Mouse (Mus musculus): ENCODE measurements around the gene Gnptg. TPM values are rescaled to one million over a fixed set of nuclear protein-coding genes. Genes with fewer than 3 reads are reported as not detected.
"Not testable (repeated sequence)": the region's sequence is repeated elsewhere in the genome, so short reads cannot be mapped to it uniquely, and the experiment has no call there.

Gnptg gene
- polyA plus RNA-seq, 1 experiment from 2014 or later: 114 TPM

DNA sequence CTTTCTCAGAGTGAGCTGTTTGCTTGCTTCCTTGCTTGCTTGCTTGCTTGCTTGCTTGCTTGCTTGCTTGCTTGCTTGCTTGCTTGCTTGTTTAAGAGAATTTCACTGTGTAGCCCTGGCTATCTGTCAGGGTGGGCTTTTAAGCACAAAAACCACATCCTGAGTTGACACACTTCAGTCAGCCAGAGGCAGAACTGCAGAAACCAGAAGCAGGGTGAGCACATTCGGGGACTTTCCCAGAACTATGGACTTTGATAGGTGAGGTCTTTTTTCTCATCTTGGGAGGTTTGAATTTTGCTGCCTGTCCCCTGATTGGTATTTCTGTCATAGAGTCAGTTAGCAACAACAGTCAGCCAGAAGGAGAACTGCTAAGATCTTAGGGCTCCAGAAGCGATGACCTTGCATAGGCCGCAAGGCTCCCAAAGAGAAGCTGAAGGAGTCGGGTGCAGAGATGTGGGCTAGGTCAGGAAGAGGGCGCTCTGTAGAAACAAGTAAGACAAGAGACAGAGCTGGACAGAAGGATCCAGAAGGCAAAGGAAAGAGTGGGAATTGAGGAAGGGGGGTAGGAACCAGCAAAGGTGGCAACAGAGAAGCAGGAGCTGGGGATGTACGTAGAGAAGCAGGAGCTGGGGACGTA is 15.2 kb downstream of the Gnptg start:
- ATAC-seq: no peak
- 88% methylated on average over 7 of the region's 7 CpGs for WGBS
- no peak overlapping the region for H3K4me2 ChIP-seq (ENCODE audit: low read length)
- H3K9me3 ChIP-seq (ENCODE audit: control insufficient read depth, low read length): no peaks in the 10 kb centered on the region
- no peak overlapping the region for H3K9ac ChIP-seq (ENCODE audit: low read depth, low read length)
- no peak overlapping the region for H3K27ac ChIP-seq (ENCODE audit: low read depth, low read length)
- no peak overlapping the region for H3K4me3 ChIP-seq (ENCODE audit: low read length)
- peaks cover 9% of the 10 kb centered on the region for H3K4me1 ChIP-seq (ENCODE audit: control insufficient read depth, insufficient read depth, low read depth, low read length)
- no peaks in the 10 kb centered on the region for H3K27me3 ChIP-seq (replicated peaks; ENCODE audit: control insufficient read depth, insufficient read depth, low read length)
- H3K36me3 ChIP-seq (ENCODE audit: control insufficient read depth, insufficient read depth, low read length): no peaks in the 10 kb centered on the region

DNA sequence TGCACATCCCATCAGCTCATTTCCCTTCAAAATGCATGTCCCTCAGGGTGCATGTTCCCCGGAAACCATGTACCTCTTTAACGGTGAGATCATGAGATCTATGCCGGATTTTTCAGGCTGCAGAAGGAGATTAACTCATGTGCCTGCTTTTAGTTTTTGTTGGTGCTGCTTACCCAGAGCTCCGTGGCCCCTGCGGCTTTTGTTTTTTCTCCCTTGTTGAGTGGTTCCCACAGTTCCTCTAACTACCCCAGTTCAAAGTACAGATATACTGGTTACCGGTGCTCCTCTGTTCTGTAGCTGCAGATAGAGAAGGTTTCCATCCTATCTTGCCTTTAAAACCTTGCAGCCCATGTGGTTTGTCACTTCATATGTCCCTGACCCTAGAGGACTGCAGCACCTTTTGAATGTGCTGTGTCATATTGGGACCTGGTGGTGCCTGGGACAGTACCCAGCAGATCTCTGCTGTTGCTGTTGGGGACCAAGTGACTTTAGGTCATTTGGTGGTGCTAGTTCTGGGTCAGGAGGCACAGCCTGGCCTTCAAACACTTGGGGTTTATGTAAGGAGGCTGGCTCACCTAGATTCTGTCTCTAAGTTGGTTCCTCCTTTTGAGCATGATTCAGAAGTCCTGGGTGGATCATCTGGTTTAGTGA is 16.8 kb downstream of the Gnptg start:
- WGBS: 42% methylated on average over 6 of the region's 6 CpGs
- no peaks in the 10 kb centered on the region for H3K27me3 ChIP-seq (replicated peaks; ENCODE audit: control insufficient read depth, insufficient read depth, low read length)
- no peak overlapping the region; the same call in none of the 2 replicates for H3K27ac ChIP-seq (ENCODE audit: low read depth, low read length)
- H3K36me3 ChIP-seq (ENCODE audit: control insufficient read depth, insufficient read depth, low read length): peaks cover 6% of the 10 kb centered on the region
- ATAC-seq: no peak
- H3K4me2 ChIP-seq (ENCODE audit: low read length): peak overlapping the region; percentile 47
- H3K4me3 ChIP-seq (ENCODE audit: low read length): peak overlapping the region; percentile 33
- H3K9me3 ChIP-seq (ENCODE audit: control insufficient read depth, low read length): no peaks in the 10 kb centered on the region
- H3K9ac ChIP-seq (ENCODE audit: low read depth, low read length): no peak overlapping the region
- H3K4me1 ChIP-seq (ENCODE audit: control insufficient read depth, insufficient read depth, low read depth, low read length): peaks cover 9% of the 10 kb centered on the region

DNA sequence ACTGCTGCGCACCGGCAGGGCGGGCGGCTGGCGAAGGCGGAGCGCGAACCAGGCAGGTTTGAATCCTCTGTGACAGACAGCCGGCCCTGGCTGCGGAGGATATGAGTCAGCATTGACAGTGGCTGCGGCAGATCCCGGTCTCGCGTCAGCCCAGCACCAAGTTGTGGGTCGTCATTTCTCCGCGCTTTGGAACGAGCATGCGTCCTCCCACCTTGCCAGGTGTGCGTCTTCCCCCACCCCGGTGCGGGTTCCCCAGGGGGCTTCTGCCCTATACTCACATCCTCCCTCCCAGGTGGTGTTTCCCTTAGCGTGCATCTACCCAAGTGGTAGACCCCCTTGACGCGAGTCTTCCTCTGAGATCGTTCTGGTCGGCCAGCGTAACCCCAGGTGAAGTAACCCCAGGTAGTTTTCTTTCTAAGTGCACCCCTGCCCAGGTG is 17.4 kb downstream of the Gnptg start:
- 18% methylated on average over 14 of the region's 28 CpGs for WGBS
- not testable (repeated sequence) for H3K9me3 ChIP-seq (ENCODE audit: control insufficient read depth, low read length); H3K27ac ChIP-seq (ENCODE audit: low read depth, low read length); H3K4me1 ChIP-seq (ENCODE audit: control insufficient read depth, insufficient read depth, low read depth, low read length); H3K27me3 ChIP-seq (replicated peaks; ENCODE audit: control insufficient read depth, insufficient read depth, low read length); H3K9ac ChIP-seq (ENCODE audit: low read depth, low read length); H3K36me3 ChIP-seq (ENCODE audit: control insufficient read depth, insufficient read depth, low read length)
- ATAC-seq: peak; percentile 92
- Histone ChIP-seq H3K4me2 (ENCODE audit: low read length) (peak overlapping the region; percentile 65), H3K4me3 (ENCODE audit: low read length) (peak overlapping the region; percentile 39)

DNA sequence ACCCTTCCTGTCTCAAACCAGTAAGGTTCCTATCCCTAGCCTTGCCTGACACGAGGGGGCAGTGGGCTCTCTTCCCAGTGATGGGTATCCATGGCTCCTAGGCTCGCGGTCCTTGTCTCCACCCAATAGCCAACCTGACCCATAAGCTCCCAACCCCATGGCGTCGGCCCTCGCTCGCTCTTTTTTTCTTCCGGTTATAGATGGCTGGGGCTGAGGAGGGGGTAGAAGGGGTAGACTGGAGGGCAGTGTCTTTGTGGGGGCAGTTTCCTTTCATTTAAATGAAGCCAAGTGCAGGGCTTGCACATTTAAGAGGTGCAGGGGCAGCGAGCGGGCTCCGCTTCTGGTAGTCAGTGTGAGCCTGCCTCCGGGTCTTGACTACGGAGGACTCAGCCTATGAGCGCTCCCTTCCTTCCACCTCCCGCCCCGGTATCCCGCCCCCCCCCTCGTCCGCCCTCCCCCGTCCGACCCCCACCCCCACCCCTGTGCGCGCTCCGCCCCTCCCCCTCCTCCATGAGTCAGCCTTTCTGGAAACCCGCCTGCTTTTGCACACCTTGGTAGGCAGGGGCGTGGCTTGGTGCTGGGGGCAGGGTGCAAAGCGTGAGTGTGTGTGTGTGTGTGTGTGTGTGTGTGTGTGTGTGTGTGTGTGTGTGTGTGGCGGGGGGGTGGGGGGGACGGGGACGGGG is 18.0 kb downstream of the Gnptg start:
- WGBS: under 1% methylated on average over 19 of the region's 30 CpGs
- Histone ChIP-seq H3K9me3 (ENCODE audit: control insufficient read depth, low read length) (no peaks in the 10 kb centered on the region), H3K4me3 (ENCODE audit: low read length) (peak overlapping the region; percentile 39)

DNA sequence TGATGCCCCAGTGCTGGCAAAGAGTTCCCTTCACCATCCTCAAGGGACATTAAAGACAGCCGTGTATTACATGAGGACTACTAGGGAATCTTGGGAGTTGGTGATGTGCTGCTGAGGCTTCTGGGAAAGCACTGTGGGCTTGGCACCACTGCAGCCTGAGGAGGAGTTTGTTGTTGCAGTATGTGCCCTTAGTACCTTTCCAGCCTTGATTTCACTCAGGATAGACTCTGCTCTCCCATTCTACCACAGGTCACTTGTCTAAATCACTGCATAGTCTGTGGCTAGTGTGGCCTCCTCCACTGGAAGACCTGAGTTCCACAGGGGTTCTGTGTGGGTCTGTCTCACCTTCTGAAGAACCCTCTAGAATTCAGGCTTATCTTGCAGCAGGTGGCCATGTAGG is 19.2 kb downstream of the Gnptg start:
- Histone ChIP-seq H3K27ac (ENCODE audit: low read depth, low read length) (no peak overlapping the region), H3K4me3 (ENCODE audit: low read length) (no peak overlapping the region), H3K27me3 (replicated peaks; ENCODE audit: control insufficient read depth, insufficient read depth, low read length) (no peaks in the 10 kb centered on the region), H3K36me3 (ENCODE audit: control insufficient read depth, insufficient read depth, low read length) (peaks cover 13% of the 10 kb centered on the region), H3K9ac (ENCODE audit: low read depth, low read length) (0 out of 2 replicates have a peak overlapping the region, but pooled peaks have one; percentile 8), H3K4me1 (ENCODE audit: control insufficient read depth, insufficient read depth, low read depth, low read length) (peaks cover 9% of the 10 kb centered on the region), H3K9me3 (ENCODE audit: control insufficient read depth, low read length) (no peaks in the 10 kb centered on the region), H3K4me2 (ENCODE audit: low read length) (no peak overlapping the region)
- ATAC-seq: no peak
- 84% methylated on average over 1 of the region's 1 CpGs for WGBS

More for the DNA sequence above, 18.0 kb downstream of the Gnptg start:
- peak overlapping the region; percentile 65 for H3K4me2 ChIP-seq (ENCODE audit: low read length)
- H3K9ac ChIP-seq (ENCODE audit: low read depth, low read length): peak overlapping the region; percentile 60
- peaks cover 13% of the 10 kb centered on the region for H3K36me3 ChIP-seq (ENCODE audit: control insufficient read depth, insufficient read depth, low read length)
- ATAC-seq: peak; percentile 82
- H3K4me1 ChIP-seq (ENCODE audit: control insufficient read depth, insufficient read depth, low read depth, low read length): peaks cover 9% of the 10 kb centered on the region
- no peaks in the 10 kb centered on the region for H3K27me3 ChIP-seq (replicated peaks; ENCODE audit: control insufficient read depth, insufficient read depth, low read length)
- H3K27ac ChIP-seq (ENCODE audit: low read depth, low read length): peak overlapping the region; percentile 66

DNA sequence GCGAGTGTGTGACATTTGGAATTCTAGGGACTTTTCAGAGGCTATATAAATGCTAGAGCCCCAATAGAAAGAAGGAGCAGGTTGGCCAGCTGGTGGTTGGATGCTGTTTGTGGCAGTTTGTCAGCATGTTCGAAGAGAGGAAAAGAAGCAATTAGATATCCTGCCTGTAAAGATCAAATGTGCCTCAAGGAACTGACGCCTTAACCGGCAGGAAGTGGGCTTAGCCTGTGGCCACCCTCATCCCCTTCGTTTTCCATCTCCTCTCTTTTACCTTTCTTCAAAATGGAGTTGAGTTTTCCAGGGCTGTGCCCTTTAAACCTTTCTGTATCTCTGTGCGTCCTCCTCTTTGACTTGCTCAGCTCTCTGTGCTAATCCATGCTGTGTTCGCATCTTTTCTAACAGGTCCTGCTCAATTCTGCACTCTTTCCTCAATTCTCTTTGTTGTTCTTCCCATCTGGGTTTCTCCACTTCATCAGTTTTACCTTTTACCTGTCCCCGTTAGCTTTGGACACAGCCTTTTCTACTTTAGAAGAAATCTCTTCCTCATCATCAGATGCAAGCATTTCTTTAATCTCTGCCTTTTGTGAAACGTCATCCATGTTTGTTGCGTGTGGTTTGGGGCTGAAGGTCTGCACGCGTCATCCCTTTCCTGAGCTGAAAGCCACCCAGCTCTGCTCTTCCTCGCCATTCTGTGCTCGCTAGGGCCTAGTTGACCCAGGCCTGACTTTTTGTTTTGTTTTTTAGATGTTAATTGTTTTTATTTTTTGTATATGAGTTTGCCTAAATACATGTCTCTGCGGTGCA is 20.2 kb downstream of the Gnptg start:
- WGBS: 92% methylated on average over 15 of the region's 15 CpGs
- H3K36me3 ChIP-seq (ENCODE audit: control insufficient read depth, insufficient read depth, low read length): peaks cover 15% of the 10 kb centered on the region

DNA sequence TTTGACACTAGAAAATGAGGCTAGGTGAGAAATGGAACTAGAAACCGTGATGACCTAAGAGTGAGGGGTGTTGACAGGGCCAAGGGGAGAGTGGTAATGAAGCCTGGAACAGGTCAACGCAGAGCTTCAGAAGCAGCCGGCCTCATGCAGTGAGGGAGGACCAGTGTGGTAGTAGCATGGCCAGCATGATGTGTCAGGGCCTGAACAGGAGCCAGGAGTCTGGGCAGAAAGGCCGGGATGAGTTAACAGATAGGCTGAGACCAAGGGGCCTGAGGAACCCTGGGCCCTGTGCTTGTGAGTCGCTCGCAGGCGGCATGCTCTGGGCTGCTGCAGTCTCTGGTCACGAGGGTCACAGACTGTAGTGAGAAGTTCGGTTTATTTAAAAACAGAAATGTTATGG is 21.0 kb downstream of the Gnptg start:
- H3K4me2 ChIP-seq (ENCODE audit: low read length): no peak overlapping the region
- no peak overlapping the region for H3K9ac ChIP-seq (ENCODE audit: low read depth, low read length)
- H3K36me3 ChIP-seq (ENCODE audit: control insufficient read depth, insufficient read depth, low read length): peaks cover 20% of the 10 kb centered on the region
- H3K27ac ChIP-seq (ENCODE audit: low read depth, low read length): no peak overlapping the region
- no peaks in the 10 kb centered on the region for H3K9me3 ChIP-seq (ENCODE audit: control insufficient read depth, low read length)
- no peak for ATAC-seq
- 93% methylated on average over 9 of the region's 9 CpGs for WGBS
- no peak overlapping the region for H3K4me3 ChIP-seq (ENCODE audit: low read length)
- H3K4me1 ChIP-seq (ENCODE audit: control insufficient read depth, insufficient read depth, low read depth, low read length): peaks cover 9% of the 10 kb centered on the region
- no peaks in the 10 kb centered on the region for H3K27me3 ChIP-seq (replicated peaks; ENCODE audit: control insufficient read depth, insufficient read depth, low read length)

More for the DNA sequence above, 20.2 kb downstream of the Gnptg start:
- Histone ChIP-seq H3K9me3 (ENCODE audit: control insufficient read depth, low read length) (no peaks in the 10 kb centered on the region), H3K4me1 (ENCODE audit: control insufficient read depth, insufficient read depth, low read depth, low read length) (peaks cover 9% of the 10 kb centered on the region), H3K4me3 (ENCODE audit: low read length) (no peak overlapping the region), H3K4me2 (ENCODE audit: low read length) (no peak overlapping the region), H3K9ac (ENCODE audit: low read depth, low read length) (no peak overlapping the region), H3K27ac (ENCODE audit: low read depth, low read length) (no peak overlapping the region), H3K27me3 (replicated peaks; ENCODE audit: control insufficient read depth, insufficient read depth, low read length) (no peaks in the 10 kb centered on the region)
- no peak for ATAC-seq

GRCm38 (mm10) chr17:25215431-25215830 is 24.5 kb downstream of the Gnptg start:
- H3K9me3 ChIP-seq (ENCODE audit: control insufficient read depth, low read length): no peaks in the 10 kb centered on the region
- WGBS: 93% methylated on average over 3 of the region's 3 CpGs
- no peak overlapping the region for H3K27ac ChIP-seq (ENCODE audit: low read depth, low read length)
- peaks cover 36% of the 10 kb centered on the region for H3K36me3 ChIP-seq (ENCODE audit: control insufficient read depth, insufficient read depth, low read length)
- ATAC-seq: no peak
- H3K4me3 ChIP-seq (ENCODE audit: low read length): no peak overlapping the region
- no peaks in the 10 kb centered on the region for H3K27me3 ChIP-seq (replicated peaks; ENCODE audit: control insufficient read depth, insufficient read depth, low read length)
- H3K4me2 ChIP-seq (ENCODE audit: low read length): no peak overlapping the region
- H3K4me1 ChIP-seq (ENCODE audit: control insufficient read depth, insufficient read depth, low read depth, low read length): no peaks in the 10 kb centered on the region
- no peak overlapping the region for H3K9ac ChIP-seq (ENCODE audit: low read depth, low read length)
